Mouse (Mus musculus) cerebellum, adult 2 months (tissue): ENCODE data around the gene Smchd1.

Experiments used
- CTCF ChIP-seq: fragments of 200-500 bp; IDR thresholded peaks from 2 replicates; pipeline ENCODE4 v1.5.1; 2011; ENCODE audit warnings: low read depth, mild to moderate bottlenecking, control low read depth, low read length, moderate library complexity, borderline replicate concordance; ENCODE audit not compliant: insufficient read depth
- POLR2A ChIP-seq: fragments of 200-500 bp; IDR thresholded peaks from 2 replicates; pipeline ENCODE4 v1.6.1; 2011; ENCODE audit warnings: low read length, control low read depth, borderline replicate concordance; ENCODE audit not compliant: insufficient read depth

DNA sequence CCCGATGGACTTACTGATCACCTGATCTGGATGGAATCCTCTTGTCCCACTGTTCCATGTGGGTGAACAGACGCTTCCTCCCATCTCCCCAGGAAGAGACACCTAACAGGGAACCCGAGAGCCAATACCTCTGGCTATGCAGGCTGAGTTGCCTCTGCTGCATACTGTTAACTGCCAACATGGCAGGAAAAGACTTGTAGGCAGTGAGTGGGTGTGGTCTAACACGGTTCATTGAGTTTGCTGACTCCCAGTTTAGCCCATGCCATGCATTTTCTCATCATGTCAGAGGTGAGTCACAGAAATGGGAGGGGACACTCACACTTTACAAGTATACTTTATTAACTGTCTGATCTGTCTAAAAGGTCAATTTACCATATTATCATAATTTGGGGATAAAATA is 20.6 kb upstream of the Smchd1 start:
- no peak for TF ChIP-seq CTCF
- no peak for TF ChIP-seq POLR2A
